Mouse (Mus musculus): ENCODE results near the gene Slc36a3.
"Not testable (repeated sequence)": the region's sequence is repeated elsewhere in the genome, so short reads cannot be mapped to it uniquely, and the experiment has no call there.

The Slc36a3 gene

DNA sequence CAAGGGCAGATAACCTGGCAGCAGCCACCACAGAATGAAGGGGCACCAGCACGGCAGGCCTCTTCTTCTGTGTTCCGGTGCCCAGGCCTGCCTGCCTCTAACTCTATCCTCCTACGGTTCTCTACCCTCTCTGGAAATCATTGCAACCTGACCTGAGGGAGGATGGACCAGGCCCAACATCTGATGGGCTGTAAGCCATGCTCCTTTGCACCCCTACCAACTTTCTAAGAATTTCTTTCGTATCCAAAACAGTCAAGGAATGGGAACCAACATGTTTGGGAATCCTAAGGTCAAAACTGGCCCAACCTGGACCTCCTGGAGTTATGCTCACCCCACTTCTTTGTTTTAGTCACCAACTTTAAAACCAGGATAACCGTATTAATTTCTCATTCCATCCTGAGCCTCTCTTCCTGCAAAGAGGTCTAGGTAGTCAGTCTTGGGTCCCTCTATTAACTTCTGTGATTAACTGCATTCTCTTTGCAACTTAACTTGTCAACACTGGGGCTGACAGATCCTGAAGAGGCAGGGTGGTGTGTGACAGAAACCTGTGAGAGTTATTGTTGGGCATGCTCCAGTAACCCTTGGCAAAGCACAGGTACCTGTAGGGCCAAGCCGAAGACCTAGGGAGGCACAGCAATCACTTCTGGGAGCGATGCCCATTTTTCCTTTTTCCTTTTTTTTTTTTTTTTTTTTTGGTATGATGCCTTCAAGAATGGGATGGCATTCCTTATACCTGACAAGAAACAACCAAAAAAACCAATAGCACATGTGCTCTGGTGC lies 41.8 kb downstream of the Slc36a3 start:
- no peak for DNase-seq (ENCODE audit: low spot score in 2 of 2)

DNA sequence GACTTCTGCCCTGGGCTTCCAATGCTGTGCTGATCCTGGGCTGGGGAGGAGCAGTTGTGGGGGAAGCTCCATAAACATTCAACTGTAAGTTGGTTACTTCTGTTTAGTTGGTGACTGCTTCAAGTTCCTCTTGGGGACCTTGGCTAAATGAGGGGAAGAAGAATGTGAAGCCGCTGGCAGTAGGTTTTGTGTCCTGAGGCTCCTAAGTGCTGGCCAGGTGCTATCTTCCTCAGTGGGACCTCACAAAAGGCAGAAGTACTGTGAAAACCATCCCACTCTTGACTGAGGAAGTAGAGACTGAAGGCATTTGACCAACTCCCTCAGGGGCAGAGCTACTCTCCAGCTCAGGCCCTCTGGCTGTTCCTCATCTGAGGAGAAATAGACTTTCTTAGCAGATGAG lies 44.9 kb downstream of the Slc36a3 start:
- no peak for DNase-seq (ENCODE audit: low spot score in 2 of 2)

- no peak for DNase-seq (ENCODE audit: low spot score in 2 of 2)
Measured at GRCm38 (mm10) chr11:55105389-55105788, 46.1 kb downstream of the Slc36a3 start.

DNA sequence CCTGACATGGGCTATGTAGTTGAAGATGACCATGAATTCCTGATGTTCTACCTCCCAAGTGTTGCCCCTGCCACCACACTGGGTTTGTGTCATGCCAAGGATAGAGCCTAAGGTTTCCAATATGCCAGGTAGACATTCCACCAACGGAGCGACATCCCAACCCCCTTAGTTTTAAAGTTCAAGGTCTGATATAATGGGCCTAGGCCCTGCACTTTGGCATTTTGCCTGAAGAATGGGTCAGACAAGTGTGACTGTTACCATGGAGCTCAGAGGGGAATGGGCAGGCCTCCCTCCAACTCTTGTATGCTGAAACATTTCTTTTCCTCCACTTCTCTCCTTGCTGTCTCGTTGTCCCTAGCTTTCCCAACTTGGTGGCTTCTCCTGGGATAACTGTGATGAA lies 48.3 kb downstream of the Slc36a3 start:
- DNase-seq (ENCODE audit: low spot score in 2 of 2): no peak

DNA sequence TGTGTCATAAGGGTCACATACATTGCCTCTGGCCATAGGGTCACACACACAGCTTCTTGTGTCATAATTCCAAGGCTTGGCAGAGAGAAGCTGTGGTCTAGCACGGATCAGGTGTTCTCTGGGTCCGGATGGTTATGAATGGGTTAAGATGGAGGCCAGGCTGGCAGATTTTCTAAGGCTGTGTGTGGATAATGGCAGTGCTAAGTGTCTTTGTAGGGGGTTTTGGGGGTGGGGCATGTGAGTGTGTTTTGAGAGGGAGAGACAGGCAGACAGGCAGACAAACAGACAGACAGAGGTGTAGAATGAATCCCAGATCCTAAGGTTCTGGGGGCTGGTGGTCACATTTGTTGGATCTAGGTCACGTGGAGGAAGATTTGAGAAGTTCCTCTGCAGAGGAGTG lies 49.5 kb downstream of the Slc36a3 start:
- DNase-seq (ENCODE audit: low spot score in 2 of 2): no peak

DNA sequence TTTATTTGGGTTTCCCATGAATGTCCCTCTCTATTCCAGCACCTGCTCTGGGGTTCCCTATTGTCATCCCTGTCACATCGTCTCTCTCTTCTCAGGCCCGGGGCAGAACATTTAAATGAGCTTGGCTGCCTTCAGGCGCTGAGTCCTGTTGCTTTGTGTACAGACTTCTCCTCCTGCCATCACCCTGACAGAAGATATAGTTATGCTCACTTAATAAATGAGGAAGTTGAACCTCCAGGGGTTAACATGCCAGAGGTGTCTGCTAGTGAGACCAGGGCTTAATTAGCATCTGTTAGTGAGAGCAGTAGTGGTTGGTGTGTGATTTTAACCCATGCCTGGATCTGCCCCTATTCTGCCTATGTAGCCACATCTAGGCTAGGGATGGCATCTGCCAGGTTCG lies 51.6 kb downstream of the Slc36a3 start:
- no peak for DNase-seq (ENCODE audit: low spot score in 2 of 2)

DNA sequence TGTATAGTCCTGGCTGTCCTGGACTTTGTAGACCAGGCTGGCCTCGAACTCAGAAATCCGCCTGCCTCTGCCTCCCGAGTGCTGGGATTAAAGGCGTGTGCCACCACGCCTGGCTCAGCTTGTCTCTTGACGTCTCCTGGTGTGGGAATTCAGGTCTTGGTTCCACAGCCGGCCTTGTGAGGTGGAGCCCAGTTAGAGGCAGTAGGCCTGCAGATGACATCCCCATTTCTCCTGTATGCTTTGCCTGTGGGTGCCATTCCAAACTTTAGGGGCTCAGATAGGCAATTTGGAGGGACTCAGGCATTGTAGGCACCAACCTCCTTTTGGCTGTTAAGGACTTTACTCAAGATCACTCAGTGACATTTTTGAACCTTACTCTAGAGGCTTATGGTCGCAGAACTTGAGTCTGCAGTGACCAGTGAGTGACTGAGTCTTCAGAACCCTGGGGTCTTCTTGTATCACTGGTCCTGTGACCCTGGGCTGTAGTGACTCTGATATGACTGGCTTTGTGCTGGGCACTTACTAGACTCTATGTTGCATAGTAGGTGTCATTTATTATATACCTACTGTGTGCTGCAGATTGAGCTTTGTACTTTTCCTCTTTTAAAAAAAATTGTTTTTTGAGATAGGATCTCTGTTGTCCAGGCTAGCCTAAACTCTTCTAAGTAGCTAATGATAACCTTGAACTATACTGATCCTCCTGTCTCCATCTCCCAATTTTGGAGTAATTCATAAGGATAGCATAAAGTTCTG lies 52.3 kb downstream of the Slc36a3 start:
- no peak for DNase-seq (ENCODE audit: low spot score in 2 of 2)

DNA sequence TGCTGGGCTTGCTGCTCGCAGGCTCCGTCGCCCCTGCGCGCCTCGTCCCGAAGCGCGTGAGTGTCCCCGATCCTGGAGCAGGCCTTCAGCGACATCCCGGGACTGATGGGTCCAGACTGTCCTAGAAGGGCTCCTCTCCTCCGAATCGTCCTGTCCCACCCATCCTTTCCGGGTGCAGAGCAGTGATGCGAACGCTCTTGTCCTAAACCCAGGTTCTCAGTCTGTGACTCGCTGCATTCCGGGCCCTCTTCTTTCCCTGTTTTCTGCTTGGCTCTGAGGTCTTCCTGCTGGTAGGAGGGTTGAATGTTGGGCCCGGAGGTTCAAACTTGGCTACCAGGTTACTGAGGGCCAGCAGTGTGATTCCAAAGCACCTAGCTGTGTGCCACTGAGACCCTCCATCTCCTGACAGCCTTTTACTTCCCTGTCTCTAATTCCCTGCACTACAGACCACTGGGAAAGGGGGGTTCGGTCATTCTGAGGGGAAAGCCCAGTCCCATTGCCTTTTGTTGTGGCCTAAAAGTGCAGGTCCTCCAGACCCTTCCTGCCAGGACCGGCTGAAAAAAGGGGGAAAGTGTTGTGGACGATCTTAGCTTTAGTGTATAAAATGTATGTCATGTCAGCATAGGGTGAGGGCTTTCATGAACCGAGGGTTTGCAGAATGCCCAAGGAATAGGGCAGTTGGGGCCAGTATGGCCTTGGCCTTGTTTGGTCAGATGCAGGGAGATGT lies 53.2 kb downstream of the Slc36a3 start:
- DNase-seq (ENCODE audit: low spot score in 2 of 2): no peak

GRCm38 (mm10) chr11:55097463-55098188 lies 53.9 kb downstream of the Slc36a3 start, which contains the start of gene Gm2a:
TSS of gene Gm2a (plus strand) at chr11:55098115.
- DNase-seq (ENCODE audit: low spot score in 2 of 2): peak; percentile 95

GRCm38 (mm10) chr11:55096731-55097462 lies 54.6 kb downstream of the Slc36a3 start:
- no peak for DNase-seq (ENCODE audit: low spot score in 2 of 2)

DNA sequence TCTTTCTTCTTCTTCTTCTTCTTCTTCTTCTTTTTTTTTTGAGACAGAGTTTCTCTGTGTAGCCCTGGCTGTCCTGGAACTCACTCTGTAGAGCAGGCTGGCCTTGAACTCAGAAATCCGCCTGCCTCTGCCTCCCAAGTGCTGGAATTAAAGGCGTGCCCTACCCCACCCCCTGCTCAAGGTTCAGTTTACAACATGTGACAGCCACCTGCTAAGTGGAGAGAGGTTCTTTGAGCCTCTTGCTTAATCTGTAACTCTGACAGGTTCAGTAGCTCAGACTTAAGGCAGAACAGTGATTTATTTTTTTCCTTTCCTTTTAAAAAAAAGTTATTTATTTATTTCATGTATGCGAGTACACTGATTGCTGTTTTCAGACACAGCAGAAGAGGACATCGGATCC lies 55.2 kb downstream of the Slc36a3 start:
- DNase-seq (ENCODE audit: low spot score in 2 of 2): not testable (repeated sequence)

DNA sequence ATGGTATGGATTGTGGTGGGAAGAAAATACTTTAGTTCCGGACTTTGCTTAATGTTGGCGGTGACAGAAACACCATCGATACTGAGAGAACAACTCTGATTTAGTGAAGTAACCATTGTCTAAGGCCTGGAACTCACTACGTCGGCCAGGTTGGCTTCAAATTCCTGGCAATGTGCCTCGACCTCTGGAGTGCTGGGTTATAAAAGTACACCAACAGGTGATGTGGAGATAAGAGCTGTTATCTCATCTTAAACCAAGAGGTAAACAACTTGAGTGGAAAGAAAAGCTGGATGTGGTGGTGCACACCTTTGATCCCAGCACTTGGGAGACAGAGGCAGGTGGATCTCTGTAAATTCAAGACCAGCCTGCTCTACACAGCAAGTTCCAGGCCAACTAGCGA lies 58.4 kb downstream of the Slc36a3 start:
- no peak for DNase-seq (ENCODE audit: low spot score in 2 of 2)

DNA sequence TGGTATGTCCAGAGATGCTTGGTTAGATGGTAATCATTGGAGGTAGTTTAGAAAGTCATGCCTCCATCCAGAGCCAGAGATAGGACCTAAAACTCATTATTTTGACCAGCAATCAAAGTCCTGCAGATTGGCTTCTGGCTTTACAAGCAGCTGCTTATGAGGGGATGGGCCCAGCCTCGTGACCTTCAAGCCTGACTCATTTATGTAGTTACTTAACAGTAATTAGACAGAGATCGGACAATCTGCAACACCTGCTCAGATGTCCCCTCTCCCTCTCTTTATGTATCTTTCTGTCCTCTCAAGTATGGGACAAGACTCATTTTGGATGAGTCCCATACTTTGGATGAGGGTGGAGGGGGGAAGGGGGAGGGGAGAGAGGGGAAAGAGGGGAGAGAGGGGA lies 61.6 kb downstream of the Slc36a3 start:
- no peak for DNase-seq (ENCODE audit: low spot score in 2 of 2)

GRCm38 (mm10) chr11:55087006-55087405 lies 64.5 kb downstream of the Slc36a3 start:
- DNase-seq (ENCODE audit: low spot score in 2 of 2): peak; percentile 46 to 68

- DNase-seq (ENCODE audit: low spot score in 2 of 2): no peak
Measured at GRCm38 (mm10) chr11:55085396-55085795, 66.1 kb downstream of the Slc36a3 start.

GRCm38 (mm10) chr11:55084629-55085028 lies 66.9 kb downstream of the Slc36a3 start:
- DNase-seq (ENCODE audit: low spot score in 2 of 2): no peak

- no peak for DNase-seq (ENCODE audit: low spot score in 2 of 2)
Measured at GRCm38 (mm10) chr11:55081206-55081605, 70.3 kb downstream of the Slc36a3 start.

GRCm38 (mm10) chr11:55079180-55079579 lies 72.3 kb downstream of the Slc36a3 start:
- no peak for DNase-seq (ENCODE audit: low spot score in 2 of 2)

- no peak for DNase-seq (ENCODE audit: low spot score in 2 of 2)
Measured at GRCm38 (mm10) chr11:55078502-55078901, 73.0 kb downstream of the Slc36a3 start.

DNA sequence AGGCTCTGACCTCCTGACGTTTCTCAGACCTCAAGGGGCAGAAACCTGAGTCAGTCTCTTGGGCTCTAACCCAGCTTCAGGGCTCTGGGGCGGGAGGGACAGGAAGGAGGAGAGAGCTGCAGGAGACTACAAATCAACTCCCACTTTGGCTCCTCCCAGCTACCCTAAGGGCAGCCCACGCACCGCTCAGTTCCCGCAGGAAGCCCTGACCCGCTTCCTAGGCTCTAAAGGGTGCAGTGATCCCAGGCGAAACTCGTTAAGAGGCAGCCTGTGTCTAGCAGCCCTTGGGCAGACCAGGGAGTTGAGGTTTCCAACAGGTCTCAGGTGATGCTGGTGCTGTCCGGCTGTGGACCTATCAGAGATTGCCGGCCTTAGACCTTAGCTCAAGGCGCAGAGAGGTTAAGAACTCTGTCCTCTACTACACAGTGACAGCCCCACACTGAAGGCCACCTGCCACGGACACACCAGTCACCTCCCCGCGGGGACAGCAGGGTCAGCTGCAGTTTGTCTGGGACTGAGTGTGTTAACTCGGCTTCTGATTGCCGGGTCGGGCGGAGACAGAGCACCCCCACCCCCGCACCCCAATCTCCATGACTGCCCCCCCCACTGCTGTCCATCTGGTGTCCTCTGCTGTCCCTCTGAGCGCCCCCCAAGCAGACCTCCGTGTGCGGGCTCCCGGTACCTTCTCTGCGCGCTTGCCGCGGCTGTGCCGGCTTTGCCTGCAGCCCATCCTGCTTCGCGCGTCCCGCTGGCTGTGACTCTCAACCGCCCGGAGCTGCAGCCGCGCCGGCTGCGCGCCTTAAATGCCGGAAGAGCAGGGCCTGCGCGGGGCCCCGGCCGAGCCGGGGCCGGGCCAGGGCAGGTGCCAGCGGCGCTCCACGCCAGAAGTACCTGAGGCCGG lies 73.9 kb downstream of the Slc36a3 start, which contains the start of gene Ccdc69:
Gene Ccdc69 (minus strand): TSS at position 801 of the 901 bp plus-strand sequence.
- peak in 1 of 2 experiments; percentile 39 for DNase-seq (ENCODE audit: low spot score in 2 of 2)
